Mouse (Mus musculus) layer of hippocampus, adult 11-12 months (tissue): ENCODE data around the gene Zfp69.
A peak's percentile ranks its signal among the peaks of the same experiment; 100 is the strongest.

Experiments used
- DNase-seq: peaks from one replicate; pipeline ENCODE4 v3.0.0; 2022; ENCODE audit warnings: low spot score

Gene Zfp69

DNA sequence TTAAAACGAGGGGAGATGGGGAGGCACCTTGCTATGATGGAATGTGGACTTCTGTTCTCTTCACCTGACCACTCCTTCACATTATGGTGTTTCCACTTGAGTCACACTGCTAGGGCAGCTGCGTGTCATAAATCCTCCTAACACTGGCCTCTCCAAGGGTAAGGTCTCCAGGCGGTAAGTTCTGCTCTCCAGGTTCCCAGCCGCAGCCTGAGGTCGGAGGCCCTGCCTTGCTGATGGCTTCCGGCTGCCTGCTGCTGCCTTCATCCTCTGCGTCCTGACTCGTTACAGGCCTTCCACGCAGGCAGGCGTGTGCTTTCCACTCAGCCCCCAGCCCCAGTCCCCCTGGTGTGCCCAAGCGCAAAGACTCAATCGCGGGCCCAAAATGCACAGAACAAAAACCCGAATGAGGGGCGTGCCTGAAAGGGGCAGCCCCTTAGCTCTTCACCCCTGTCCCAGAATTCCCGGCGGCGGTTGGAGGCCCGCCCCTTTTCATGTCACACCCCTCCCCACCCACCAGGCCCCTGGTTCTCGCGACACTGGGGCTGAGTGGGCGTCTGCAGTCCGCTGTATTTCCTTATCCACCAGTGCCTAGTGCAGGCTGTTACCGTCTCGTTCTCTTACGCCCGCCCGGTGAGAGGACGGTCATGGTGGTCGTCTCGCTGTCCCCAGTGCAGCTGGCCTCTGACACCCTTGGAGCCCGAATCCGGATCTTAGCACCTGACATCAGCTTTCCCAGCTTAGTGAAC lies 26.8 kb downstream of the Zfp69 start, which contains the start of gene Exo5:
Gene Exo5 (minus strand): TSS at position 464 of the 746 bp plus-strand sequence.
- DNase-seq, result peak; percentile 91

DNA sequence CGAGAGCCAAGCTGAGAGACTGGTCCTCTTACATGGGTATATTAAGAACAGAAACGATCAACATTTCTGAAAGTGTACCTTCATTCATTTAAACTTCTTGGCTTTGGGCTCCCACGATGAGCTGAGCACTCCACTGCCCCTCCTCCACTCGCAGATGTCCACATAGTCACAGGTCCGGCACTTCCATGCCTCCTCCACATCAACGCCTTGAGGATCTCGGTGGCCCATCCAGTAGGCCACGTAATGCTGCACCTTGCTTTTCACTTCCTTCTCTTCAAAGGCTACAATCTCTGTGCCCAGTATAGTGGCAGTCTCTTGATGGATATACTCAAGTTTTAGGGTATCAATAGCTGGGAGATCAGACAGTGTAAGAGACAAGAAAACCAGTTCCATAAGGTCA lies 30.0 kb downstream of the Zfp69 start:
- no peak for DNase-seq

DNA sequence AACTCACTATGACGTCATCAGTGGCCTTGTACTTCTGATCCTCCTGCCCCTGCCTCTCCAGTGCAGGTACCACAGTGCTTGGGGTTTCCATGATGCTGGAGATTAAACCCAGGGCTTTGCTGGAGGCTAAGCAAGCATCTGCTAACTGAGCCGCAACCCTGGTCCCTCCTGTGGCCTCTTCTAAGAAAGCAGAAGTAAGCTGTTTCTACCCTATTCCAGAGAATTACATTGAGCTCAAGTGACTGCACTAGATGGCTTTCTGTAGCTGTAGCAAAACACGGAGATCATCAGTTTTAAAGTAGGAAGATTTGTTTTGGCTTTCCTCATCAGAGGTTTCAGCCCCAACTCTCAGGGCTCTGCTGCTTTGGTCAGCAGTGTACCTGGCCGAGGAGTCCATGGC lies 37.0 kb downstream of the Zfp69 start:
- DNase-seq, result no peak

GRCm38 (mm10) chr4:120913861-120914260 lies 37.6 kb downstream of the Zfp69 start:
- no peak for DNase-seq

DNA sequence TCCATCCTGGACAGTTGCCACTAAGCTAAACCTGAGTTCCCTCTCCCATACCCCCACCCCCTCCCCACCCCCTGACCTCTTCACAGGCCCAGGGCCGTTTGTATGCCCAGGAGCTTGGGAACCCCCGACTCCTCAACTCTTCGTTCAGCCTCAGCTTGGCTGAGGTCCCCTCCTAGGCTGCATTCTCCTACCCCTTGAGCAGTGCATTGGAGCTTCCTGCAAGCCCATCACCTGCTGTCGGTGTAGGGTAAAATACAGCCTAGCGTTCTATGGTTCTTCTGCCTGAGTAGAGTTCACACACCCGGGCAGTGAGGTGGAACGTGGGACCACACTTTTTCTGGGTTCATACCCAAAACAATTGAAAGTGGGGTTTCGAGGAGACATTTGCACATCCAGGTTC lies 38.1 kb downstream of the Zfp69 start:
- DNase-seq, result no peak

DNA sequence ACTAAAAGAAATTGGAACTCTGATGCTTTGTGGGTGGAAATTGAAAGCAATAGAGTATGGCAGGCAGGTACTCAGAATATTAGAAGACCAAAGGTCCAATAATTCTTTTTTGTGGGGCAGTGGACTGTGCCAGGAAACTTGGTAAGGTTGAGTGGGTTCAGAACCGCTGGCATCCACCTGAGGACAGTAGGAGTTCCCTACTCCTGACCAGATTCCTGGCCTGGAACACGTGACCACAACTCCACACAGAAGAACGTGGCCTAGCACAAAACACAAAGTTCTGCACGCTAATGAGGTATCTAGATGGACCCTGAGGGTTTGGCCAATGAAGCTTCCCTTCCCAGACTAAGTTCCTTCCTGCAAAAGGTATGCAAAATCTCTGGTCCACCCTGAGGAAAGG lies 38.6 kb downstream of the Zfp69 start:
- no peak for DNase-seq

DNA sequence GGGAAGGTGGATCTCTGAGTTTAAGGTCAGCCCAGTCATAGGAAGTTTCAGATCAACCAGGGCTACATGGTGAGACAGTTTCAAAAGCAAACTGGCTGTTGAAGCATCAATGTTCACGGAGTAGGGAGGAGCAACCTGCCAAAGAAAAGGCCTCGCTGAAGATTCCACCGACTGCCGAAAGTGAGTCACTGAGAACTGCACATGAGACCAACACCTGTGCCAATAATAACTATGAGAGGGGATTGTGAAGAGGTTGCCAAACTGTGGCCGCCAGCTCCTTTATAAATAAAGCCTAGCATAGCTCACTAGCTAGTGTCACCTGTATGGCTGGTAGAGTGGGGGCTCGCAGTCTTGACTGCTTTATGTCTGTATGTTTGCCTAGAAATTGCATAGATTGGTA lies 40.4 kb downstream of the Zfp69 start:
- no peak for DNase-seq

GRCm38 (mm10) chr4:120909558-120910150 lies 41.8 kb downstream of the Zfp69 start:
- DNase-seq, result peak; percentile 66

- DNase-seq, result no peak
These were observed 45.9 kb downstream of the Zfp69 start for GRCm38 (mm10) chr4:120905644-120906043.

- no peak for DNase-seq
These were observed 47.0 kb downstream of the Zfp69 start for GRCm38 (mm10) chr4:120904533-120904932.

DNA sequence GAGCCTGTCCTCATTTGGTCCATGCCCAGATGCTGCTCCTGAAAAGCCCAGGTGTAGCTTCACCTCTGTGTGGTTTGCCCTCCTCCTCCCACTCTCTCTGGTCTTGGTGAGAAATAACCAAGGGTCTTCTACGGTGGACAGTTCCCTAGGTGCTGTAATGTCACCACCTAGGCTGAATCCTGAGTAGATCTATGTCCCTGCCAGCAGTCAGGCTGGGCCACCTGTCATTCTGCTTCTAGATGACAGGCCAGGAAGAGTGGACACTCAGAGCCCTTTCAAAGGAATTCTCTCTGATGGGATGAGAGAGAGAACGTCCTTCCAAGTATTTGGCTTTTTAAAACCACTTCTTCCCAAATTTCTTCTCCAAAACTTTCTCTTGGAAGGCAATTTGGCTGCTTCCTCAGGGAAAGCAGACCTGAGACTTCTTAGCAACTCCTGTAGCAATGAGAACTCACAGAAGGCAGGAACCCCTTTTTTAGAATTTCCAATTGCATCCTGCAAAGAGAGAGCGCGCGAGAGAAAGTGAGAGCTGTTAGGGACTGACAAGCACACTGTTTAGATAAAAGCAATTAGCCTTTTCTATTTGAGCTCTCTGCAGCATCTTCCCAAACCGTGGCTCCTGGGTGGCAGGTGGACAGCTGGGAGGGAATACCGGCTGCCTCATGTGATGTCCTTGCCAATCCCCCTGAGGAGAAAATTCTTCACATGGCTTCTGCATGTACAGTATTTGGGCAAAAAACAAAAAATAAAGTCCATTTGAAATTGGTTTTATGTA lies 55.5 kb downstream of the Zfp69 start:
- no peak for DNase-seq

DNA sequence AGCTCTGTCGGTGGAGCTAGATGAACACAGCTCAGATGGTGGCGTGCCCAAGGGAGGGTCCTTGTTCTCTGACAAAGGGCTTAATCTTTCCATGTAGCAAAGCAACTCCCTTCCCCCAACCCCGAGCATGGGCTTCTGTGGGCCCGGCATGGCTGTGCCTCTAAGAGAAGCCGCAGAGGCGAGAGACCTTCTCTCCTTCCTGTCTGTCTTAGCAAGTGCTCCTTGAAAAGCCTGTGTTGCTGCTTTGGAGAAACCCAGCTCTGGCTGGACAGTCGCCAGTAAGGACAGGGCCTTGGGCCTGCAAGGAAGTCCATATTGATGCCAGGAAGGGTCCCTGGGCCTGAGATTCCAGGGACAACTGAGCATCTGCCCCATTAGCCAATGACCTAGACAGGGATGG lies 56.3 kb downstream of the Zfp69 start:
- no peak for DNase-seq

- no peak for DNase-seq
These were observed 56.9 kb downstream of the Zfp69 start for GRCm38 (mm10) chr4:120894584-120894983.

GRCm38 (mm10) chr4:120893656-120894401 lies 57.7 kb downstream of the Zfp69 start:
- DNase-seq, result no peak

DNA sequence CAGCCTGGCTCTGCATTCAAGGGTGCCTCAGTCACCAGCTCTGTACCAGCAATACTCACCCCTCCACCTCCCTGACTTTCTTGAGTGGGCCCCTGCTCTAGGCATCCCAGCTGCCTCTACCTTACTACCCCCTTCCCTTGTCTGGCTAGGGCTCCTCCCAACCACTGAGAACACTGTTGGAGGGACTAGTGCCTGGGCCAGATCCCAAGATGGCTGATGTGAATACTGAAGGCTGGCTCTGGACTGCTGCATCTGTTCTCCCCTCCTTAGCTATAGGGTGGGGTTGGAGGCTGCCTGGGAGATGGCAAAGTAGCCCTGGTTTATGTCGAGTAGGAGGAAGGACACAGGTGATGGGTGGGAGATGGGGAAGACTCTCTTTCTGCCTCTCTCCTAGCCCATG lies 59.0 kb downstream of the Zfp69 start:
- DNase-seq, result no peak

- DNase-seq, result no peak
These were observed 59.5 kb downstream of the Zfp69 start for GRCm38 (mm10) chr4:120891960-120892359.

GRCm38 (mm10) chr4:120890754-120891440 lies 60.6 kb downstream of the Zfp69 start:
- no peak for DNase-seq

GRCm38 (mm10) chr4:120888884-120889283 lies 62.6 kb downstream of the Zfp69 start:
- no peak for DNase-seq

GRCm38 (mm10) chr4:120887381-120888112 lies 64.0 kb downstream of the Zfp69 start:
- peak; percentile 69 for DNase-seq

DNA sequence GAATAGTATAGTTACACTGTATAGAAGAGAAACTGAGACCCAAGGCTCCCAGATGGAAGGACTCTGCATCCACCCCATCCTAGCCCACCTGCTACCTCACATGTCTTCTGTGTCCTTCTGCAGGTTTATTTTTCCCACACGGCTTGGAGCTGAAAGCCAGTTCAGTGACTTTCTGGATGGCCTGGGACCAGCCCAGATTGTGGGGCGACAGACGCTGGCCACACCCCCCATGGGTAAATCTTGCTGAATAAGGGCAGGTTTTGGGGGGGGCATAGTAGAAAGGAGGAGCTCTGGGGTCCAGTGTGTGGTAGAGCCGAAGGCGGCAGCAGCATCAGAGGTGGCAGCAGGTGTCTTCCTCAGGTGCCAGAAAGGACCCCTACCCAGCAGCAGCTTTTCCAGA lies 64.7 kb downstream of the Zfp69 start:
- no peak for DNase-seq

- DNase-seq, result no peak
These were observed 65.4 kb downstream of the Zfp69 start for GRCm38 (mm10) chr4:120886131-120886530.
